11 mouse cellular contexts compared by ENCODE assay signal in the genomic region with DNA sequence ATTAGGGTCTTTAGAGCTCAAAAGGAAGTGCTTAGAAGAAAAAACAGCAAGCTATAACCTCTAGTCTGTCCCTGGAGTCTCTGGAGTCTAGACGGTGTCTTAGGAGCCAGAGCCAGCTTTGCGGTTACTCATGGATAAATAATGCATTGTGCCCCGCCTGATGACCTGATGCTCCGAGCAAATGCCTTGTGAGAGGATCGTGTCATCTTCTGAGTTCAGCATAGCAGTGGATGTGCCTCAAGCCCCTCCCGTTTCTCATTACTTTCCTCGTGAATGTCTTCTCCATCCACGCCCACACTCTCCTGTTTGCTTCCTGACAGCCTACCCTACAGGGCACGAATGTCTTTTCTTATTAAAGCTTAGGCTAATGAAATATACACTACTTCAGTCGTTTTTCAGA.
A peak's percentile ranks its signal among the peaks of the same experiment; 100 is the strongest.
DNase-seq lines count a peak whose midpoint lies in the region; ATAC-seq and TF ChIP-seq lines count a peak whose summit lies in the region.
"Had no signal": no experiment of that assay in that cellular context is flagged by ENCODE, and none has a peak within 500 bp of the region (broad histone marks: within the 10 kb centered on the region; RNA-seq: fewer than 3 reads in every experiment).

No protein-coding gene starts in this region.

- H3K9ac ChIP-seq in kidney, postnatal 0 days (ENCODE audit: low read depth, low read length), result no peak overlapping the region
- H3K9ac ChIP-seq in kidney, embryonic 14.5 days (ENCODE audit: low read depth, low read length), result no peak overlapping the region
- H3K9ac ChIP-seq in embryonic facial prominence, embryonic 12.5 days, result no peak overlapping the region
- no peak overlapping the region for H3K9ac ChIP-seq in liver, embryonic 11.5 days (ENCODE audit: low read depth, low read length)
- H3K9ac ChIP-seq in neural tube, embryonic 15.5 days (replicated peaks), result no peak overlapping the region

- H3K4me3 ChIP-seq in kidney, postnatal 0 days (replicated peaks; ENCODE audit: low read depth, low read length), result no peak overlapping the region
- no peak overlapping the region for H3K4me3 ChIP-seq in kidney, embryonic 14.5 days (ENCODE audit: low read length)
- H3K4me3 ChIP-seq in embryonic facial prominence, embryonic 12.5 days, result no peak overlapping the region
- H3K4me3 ChIP-seq in liver, embryonic 11.5 days (ENCODE audit: low read depth, low read length), result no peak overlapping the region
- H3K4me3 ChIP-seq in neural tube, embryonic 15.5 days (replicated peaks), result no peak overlapping the region

- ATAC-seq in kidney, postnatal 0 days (replicated peaks; ENCODE audit: low FRiP score, low read depth), result no peak
- no peak; the same call in 1 of the 2 replicates for ATAC-seq in kidney, embryonic 14.5 days (ENCODE audit: low FRiP score, low TSS enrichment)
- 0 out of 2 replicates have a peak, but pooled peaks have one; percentile 24 for ATAC-seq in embryonic facial prominence, embryonic 12.5 days (ENCODE audit: insufficient number of reproducible peaks, insufficient read depth, low FRiP score, low TSS enrichment)
- ATAC-seq in liver, embryonic 11.5 days (replicated peaks; ENCODE audit: low FRiP score), result no peak
- no peak for ATAC-seq in neural tube, embryonic 15.5 days (ENCODE audit: low FRiP score)

- DNase-seq in kidney, postnatal 0 days (ENCODE audit: low spot score), result peak; percentile 42
- DNase-seq in liver, embryonic 11.5 days (ENCODE audit: low spot score), result no peak
- DNase-seq in layer of hippocampus, postnatal 10 days (ENCODE audit: low spot score in 2 of 2), result no peak
- DNase-seq in c-Kit-positive CD71-positive TER-119-positive erythroid progenitor cells, embryonic 14.5 days (ENCODE audit: low spot score), result no peak
- DNase-seq in heart, adult 9 months (ENCODE audit: low spot score in 2 of 2), result no peak
- DNase-seq: heart, postnatal 14 days; right cerebral cortex, postnatal 25 days; thymus, adult 2 months had no signal

- WGBS in kidney, postnatal 0 days, result 16% methylated on average over 10 of the region's 10 CpGs
- 15% methylated on average over 10 of the region's 10 CpGs for WGBS in kidney, embryonic 14.5 days
- WGBS in embryonic facial prominence, embryonic 12.5 days, result 32% methylated on average over 10 of the region's 10 CpGs
- 59% methylated on average over 10 of the region's 10 CpGs for WGBS in liver, embryonic 11.5 days
- WGBS in neural tube, embryonic 15.5 days, result 30% methylated on average over 10 of the region's 10 CpGs

- H3K27ac ChIP-seq in kidney, postnatal 0 days, result no peak overlapping the region
- no peak overlapping the region for H3K27ac ChIP-seq in kidney, embryonic 14.5 days (ENCODE audit: low read depth, low read length)
- 0 out of 2 replicates have a peak overlapping the region, but pooled peaks have one; percentile 46 for H3K27ac ChIP-seq in embryonic facial prominence, embryonic 12.5 days
- H3K27ac ChIP-seq in liver, embryonic 11.5 days (ENCODE audit: low read depth, low read length), result peak overlapping the region; percentile 75
- 0 out of 2 replicates have a peak overlapping the region, but pooled peaks have one; percentile 23 for H3K27ac ChIP-seq in neural tube, embryonic 15.5 days (replicated peaks)

- no peak overlapping the region for H3K4me2 ChIP-seq in kidney, postnatal 0 days (ENCODE audit: low read length)
- H3K4me2 ChIP-seq in kidney, embryonic 14.5 days (replicated peaks; ENCODE audit: low read depth, low read length), result no peak overlapping the region; the same call in 1 of the 2 replicates
- H3K4me2 ChIP-seq in embryonic facial prominence, embryonic 12.5 days (replicated peaks), result no peak overlapping the region
- no peak overlapping the region for H3K4me2 ChIP-seq in liver, embryonic 11.5 days
- H3K4me2 ChIP-seq in neural tube, embryonic 15.5 days, result no peak overlapping the region; the same call in 1 of the 2 replicates

- peaks cover 9% of the 10 kb centered on the region for H3K4me1 ChIP-seq in kidney, postnatal 0 days (replicated peaks; ENCODE audit: insufficient read depth, low read length)
- peaks cover 13% of the 10 kb centered on the region for H3K4me1 ChIP-seq in kidney, embryonic 14.5 days (ENCODE audit: control insufficient read depth, insufficient read depth, low read length)
- peaks cover 9% of the 10 kb centered on the region; the same call in 1 of the 2 replicates for H3K4me1 ChIP-seq in embryonic facial prominence, embryonic 12.5 days
- peaks cover 23% of the 10 kb centered on the region for H3K4me1 ChIP-seq in liver, embryonic 11.5 days (replicated peaks; ENCODE audit: control insufficient read depth, insufficient read depth, low read length)
- H3K4me1 ChIP-seq in neural tube, embryonic 15.5 days, result peaks cover 11% of the 10 kb centered on the region

- TF ChIP-seq CTCF in kidney, postnatal 0 days (IDR thresholded peaks at IDR 0.05; ENCODE audit: low read depth), result no peak

- no peaks in the 10 kb centered on the region for H3K27me3 ChIP-seq in kidney, postnatal 0 days (ENCODE audit: insufficient read depth, low read length)
- H3K27me3 ChIP-seq in kidney, embryonic 14.5 days (ENCODE audit: control insufficient read depth, insufficient read depth, low read length), result no peaks in the 10 kb centered on the region
- H3K27me3 ChIP-seq in embryonic facial prominence, embryonic 12.5 days, result no peaks in the 10 kb centered on the region
- H3K27me3 ChIP-seq in liver, embryonic 11.5 days (replicated peaks; ENCODE audit: control insufficient read depth, insufficient read depth, low read length), result no peaks in the 10 kb centered on the region
- no peaks in the 10 kb centered on the region for H3K27me3 ChIP-seq in neural tube, embryonic 15.5 days (replicated peaks)

- H3K9me3 ChIP-seq in kidney, postnatal 0 days (replicated peaks; ENCODE audit: low read length), result no peaks in the 10 kb centered on the region
- no peaks in the 10 kb centered on the region for H3K9me3 ChIP-seq in kidney, embryonic 14.5 days (ENCODE audit: control insufficient read depth, low read length)
- no peaks in the 10 kb centered on the region for H3K9me3 ChIP-seq in embryonic facial prominence, embryonic 12.5 days
- no peaks in the 10 kb centered on the region for H3K9me3 ChIP-seq in liver, embryonic 11.5 days (ENCODE audit: control insufficient read depth, low read length)
- no peaks in the 10 kb centered on the region for H3K9me3 ChIP-seq in neural tube, embryonic 15.5 days (replicated peaks)

- H3K36me3 ChIP-seq in kidney, postnatal 0 days (ENCODE audit: insufficient read depth, low read length), result no peaks in the 10 kb centered on the region
- H3K36me3 ChIP-seq in kidney, embryonic 14.5 days (ENCODE audit: control insufficient read depth, insufficient read depth, low read length), result no peaks in the 10 kb centered on the region; the same call in 1 of the 2 replicates
- 0 out of 2 replicates have a peak, but pooled peaks cover 4% of the 10 kb centered on the region for H3K36me3 ChIP-seq in embryonic facial prominence, embryonic 12.5 days
- H3K36me3 ChIP-seq in liver, embryonic 11.5 days (ENCODE audit: control insufficient read depth, insufficient read depth, low read length), result no peaks in the 10 kb centered on the region
- 0 out of 2 replicates have a peak, but pooled peaks cover 2% of the 10 kb centered on the region for H3K36me3 ChIP-seq in neural tube, embryonic 15.5 days

Comparison
In these comparisons a context has a peak if more than half of its experiments do, and no peak if none do; other contexts are left out.
1. H3K27ac ChIP-seq: peak in embryonic facial prominence, embryonic 12.5 days (single experiment), liver, embryonic 11.5 days (single experiment) and neural tube, embryonic 15.5 days (single experiment); none in kidney, postnatal 0 days (single experiment) and kidney, embryonic 14.5 days (single experiment).